Mouse (Mus musculus) heart, postnatal 36 days (tissue): ENCODE results near the gene Klk6. TPM values are rescaled to one million over a fixed set of nuclear protein-coding genes. Genes with fewer than 3 reads are reported as not detected.

Source experiments
- DNase-seq, 2 experiments: peaks; one replicate each; pipeline ENCODE4 v3.0.0; 2021 to 2022
- intact Hi-C: fragments of 180-260 bp; cut with DNase I; formaldehyde crosslinking; loops from one replicate; pipeline ENCODE4 v1.15.1; 2025
- total RNA-seq, 2 experiments: library from RNA; stranded (reverse); gene quantifications; 2 replicates each; pipeline ENCODE4 v1.2.3; 2021

The Klk6 gene
- total RNA-seq = not detected

DNA sequence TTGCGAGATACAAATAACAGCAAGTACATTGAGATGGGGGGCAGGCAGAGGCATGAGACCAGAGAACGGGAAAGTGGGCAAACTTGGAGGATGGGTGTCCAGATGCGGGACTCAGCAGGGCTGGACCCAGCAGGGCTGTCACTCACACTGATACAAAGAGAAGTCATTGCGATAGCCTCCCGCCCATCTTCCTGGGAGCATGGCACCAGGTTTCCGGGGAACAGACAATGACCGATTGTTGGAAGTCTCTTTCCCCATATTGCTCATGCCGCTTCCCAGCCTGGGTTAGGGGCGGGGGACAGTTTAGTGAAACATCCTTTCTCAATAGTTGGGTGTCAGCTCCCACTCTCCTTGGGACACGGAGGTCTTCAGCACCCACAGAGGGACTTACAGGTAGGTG is at the start of gene Klk6:
TSS of gene Klk6 (plus strand) at position 301 of the 400 bp plus-strand sequence.
- DNase-seq = no peak
- intact Hi-C loops = no loop called here

DNA sequence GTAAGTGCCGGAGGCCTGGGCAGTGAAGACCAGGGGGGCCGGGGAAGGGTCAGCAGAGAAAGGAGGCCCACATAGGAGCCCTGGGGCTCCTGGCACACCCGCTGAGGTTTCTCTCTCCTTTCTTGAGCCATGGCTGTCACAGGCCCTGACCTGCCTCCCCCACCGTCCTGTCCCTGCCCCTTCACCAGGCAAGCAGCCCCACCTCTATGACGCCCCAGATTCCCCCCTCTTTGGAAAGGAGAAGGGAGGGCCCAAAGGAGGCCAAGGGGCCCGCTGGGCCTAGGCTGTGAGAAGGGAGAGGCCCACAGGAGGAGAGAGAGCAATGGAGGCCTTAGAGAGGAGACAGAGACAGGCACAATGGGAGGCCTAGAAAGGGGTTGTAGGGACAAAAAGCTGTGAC is 49.5 kb upstream of the Klk6 start:
- no peak for DNase-seq
- intact Hi-C loops = no loop called here

DNA sequence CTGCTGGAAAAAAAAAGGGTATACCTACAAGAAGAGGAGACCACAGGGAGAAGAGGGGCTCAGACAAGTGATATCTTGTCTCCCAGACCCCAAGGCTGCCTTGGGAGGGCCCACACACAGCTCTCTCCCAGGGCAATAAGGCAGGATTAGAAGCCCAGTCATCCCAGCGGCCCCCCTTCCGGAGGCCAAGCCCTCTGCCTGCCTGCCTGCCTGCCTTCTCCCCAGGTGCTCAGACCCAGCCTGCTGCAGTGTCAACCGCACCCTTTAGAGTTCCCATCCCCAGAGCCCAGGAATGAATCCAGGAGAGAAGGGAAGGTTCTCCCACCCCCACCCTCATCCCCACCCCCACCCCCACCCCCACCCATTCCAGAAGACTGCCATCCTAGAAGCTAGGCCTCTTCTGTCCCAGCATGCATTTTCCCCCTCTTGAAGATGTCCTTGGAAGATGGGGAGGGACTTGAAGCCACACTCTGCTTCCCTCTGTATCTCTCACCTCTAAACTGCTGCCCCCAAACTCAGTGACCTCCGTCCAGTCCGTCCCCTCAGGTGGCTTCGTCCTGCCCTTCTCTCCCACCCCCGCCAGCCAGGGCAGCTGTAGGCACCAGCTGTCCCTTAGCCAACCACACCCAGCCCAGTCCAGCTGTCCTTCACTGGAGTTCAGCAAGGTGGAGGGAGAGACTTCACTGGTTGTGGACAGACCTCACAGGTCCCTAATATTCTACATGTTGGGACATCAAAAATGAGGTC is 48.8 kb upstream of the Klk6 start:
- DNase-seq = no peak
- intact Hi-C loops = no loop called here

DNA sequence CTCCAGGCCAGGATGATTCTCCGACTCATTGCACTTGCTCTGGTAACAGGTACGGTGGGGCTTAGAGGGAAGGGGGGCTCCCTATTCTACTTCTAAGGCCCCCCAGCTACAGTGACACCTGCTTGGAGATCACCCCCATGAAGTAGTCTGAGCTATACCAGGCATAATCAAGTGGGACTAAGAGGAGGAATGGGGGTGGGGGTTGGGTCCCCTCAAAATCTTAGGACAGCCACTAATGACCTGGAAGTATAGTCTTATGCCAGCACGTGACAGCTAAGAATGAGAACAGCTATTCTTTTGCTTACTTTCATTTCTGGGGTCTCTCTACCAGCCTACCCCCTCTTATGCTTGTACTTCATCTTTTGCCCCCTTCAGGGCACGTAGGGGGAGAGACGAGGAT is 47.8 kb upstream of the Klk6 start:
- intact Hi-C loops = no loop called here
- DNase-seq = no peak

DNA sequence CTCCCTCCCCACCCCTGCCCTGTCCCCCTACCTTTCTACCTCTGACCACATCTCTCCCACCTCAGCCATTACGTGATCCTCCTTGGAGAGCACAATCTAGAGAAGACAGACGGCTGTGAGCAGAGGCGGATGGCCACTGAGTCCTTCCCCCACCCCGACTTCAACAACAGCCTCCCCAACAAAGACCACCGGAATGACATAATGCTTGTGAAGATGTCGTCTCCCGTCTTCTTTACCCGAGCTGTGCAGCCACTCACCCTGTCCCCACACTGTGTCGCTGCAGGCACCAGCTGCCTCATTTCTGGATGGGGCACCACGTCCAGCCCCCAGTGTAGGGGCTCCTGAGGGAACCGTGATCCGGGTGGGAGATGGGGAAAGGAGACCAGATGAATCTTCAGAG is 46.9 kb upstream of the Klk6 start:
- no peak for DNase-seq
- intact Hi-C loops = no loop called here

DNA sequence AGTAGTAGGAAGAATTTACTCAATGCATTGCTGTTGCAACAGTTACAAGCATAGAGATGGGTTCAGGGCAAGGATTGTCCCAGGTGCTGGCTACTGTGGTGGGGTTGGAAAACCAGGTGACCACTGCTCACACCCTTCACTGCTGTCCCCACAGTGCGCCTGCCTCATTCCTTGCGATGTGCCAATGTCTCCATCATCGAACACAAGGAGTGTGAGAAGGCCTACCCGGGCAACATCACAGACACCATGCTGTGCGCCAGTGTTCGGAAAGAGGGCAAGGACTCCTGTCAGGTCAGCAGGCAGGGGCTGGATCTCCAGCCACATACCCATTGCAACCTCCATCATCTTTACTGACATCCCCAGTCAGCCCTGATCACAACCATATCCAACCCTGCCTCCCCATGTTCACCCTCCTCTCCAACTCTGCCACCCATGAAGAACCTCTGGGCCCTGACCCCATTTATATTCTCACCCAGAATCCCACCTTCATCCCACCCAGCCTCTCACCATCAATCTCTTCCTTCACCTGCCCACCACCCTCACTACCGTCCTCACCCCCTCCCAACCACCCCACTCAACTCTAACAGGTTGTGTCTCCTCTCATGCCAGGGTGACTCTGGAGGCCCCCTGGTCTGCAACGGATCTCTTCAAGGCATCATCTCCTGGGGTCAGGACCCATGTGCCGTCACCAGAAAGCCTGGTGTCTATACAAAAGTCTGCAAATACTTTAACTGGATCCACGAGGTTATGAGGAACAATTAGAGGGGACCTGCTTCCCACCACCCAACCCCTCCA is 45.9 kb upstream of the Klk6 start:
- no peak for DNase-seq
- intact Hi-C loops = no loop called here

DNA sequence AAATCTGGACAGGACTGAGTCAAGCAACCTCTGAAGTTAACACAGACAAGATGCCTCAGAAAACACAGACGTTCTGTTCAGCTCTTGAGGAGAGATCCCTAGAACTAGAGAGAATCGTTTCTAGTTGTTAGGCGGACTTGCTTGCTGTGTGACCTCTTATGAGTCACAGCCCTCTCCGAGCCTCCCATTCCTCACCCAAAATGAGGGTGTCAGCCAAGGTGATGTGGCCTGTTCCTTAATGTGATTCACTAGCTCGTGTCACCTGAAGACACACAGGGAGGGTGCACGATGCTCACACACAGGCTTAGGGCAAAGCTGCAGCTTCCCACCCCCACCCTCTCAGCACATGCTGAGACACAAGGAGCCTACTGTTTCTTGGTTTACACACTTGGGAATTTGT is 44.1 kb upstream of the Klk6 start:
- no peak for DNase-seq
- intact Hi-C loops = loop anchor here (5.0 kb wide), 1 partner anchor 112 kb away; no protein-coding TSS in a partner anchor

DNA sequence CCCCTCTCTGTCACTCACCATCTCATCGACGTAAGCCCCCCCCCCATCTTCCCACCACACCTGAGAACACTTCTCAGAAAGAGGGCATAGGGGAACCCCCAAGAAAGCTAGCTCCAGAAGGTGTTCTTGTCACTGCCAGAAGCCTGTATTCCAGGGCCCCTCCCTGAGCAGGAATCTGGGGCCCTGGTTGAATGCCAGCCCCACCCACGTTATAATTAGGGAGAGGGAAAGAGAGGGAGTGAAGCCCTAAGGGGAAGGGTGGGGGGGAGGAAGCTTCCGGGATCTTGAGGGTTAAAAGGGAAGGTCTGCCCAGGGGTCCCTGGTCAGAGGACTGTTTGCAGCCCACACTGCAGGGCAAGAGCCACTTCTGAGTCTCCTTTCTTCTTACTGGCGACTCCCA is 43.6 kb upstream of the Klk6 start, which contains the start of gene Klk10:
TSS of gene Klk10 (plus strand) at position 290 of the 400 bp plus-strand sequence.
- intact Hi-C loops = loop anchor here (5.0 kb wide), 1 partner anchor 112 kb away; no protein-coding TSS in a partner anchor
- no peak for DNase-seq

DNA sequence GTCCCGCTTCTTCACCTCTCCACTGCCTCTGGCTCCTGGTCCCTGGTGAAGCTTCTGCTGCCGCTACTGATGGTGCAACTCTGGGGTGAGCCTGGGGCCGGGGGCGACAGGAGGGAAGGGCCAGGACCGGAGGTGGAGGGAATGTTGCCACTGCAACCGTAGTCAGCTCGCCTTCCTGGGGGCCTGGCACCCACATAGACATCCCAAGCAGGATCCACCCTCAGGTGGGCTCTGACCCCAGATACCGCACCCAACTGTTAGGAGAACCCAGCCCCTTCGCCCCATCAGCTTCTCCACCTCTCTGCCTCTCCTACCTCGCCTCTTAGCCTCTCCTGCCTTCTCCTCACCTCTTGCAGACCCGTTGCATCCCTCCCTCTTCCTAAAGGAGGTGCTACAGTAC is 42.8 kb upstream of the Klk6 start:
- intact Hi-C loops = loop anchor here (5.0 kb wide), 1 partner anchor 111 kb away; no protein-coding TSS in a partner anchor

DNA sequence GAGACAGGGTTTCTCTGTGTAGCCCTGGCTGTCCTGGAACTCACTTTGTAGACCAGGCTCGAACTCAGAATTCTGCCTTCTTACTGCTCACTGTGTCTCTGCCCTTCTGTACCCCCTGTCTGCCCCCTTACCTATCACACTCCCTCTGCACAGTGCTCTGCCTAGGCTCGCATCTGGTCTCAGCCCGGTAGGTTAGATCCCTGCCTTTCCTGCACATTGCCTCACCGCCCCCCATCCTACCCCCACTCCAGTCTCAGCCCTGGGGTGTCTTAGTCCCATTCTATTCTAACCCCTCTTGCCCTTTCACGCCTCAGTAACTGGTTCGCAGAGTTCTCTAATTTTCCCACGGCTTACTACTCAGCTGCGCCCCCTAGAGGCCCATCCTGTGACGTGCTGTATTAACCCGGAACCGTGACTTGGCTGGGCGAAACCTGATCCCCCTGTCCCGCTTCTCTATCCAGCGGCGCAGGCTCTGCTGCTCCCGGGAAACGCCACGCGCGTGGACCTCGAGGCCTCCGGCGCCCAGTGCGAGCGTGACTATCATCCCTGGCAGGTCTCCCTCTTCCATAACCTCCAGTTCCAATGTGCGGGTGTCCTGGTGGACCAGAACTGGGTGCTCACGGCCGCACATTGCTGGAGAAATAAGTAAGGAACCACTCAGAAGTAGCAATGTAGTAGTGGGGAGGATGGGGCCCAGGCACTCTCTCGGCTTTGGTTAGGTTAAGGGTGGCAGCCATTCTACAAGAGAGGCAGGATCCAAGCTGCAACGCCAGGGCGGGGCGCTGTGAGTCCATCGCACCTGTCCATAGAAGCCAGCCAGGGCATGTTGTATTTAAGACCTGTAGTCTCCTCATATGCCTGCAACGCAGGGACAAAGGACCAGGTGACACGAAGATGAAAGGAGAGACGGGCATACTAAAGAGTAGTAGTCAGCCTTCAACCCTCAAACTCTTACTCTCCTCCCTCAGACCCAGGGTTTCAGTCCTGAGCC is 41.7 kb upstream of the Klk6 start:
- peak; percentile 78 to 89 for DNase-seq
- intact Hi-C loops = loop anchor here (1.0 to 5.0 kb wide), 2 partner anchors 101 to 110 kb away; no protein-coding TSS in a partner anchor

More for the DNA sequence above, 42.8 kb upstream of the Klk6 start:
- no peak for DNase-seq

DNA sequence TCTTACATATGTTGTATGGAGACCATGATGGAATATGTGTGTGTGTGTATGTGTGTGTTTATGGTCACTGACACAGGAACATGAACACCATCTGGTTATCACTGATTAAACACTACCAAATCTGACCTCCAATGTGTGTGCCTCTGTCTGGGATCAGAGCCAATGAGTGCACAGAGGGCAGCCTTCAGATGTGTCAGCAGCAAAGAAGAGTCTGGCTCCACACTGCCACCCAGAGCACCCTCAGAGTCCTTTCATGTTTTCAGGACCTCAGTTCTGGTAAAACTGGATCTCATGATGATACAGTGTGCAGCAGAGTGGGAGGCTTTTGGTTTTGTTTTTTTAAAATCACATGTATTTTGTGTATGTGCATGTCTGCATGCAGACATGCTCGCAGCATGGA is 39.0 kb upstream of the Klk6 start:
- intact Hi-C loops = no loop called here
- no peak for DNase-seq

DNA sequence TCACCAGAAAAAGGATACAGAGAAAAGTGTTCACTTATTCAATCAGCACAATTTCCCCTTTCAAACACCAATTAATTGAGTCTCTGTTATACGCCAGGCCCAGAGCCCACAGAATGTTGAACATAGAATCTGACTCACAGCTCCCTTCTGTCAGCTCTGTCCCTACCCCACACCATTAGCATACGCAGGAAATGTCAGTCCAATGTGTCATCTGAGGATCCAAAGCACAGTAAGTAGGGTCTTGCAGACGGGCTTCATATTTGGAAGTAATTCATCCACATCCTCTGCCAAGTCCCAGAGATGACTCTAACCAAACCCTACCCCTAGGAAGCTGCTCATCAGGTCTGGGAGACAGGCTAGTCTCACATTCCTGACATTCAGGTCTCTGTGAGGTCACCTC is 36.2 kb upstream of the Klk6 start:
- intact Hi-C loops = no loop called here
- no peak for DNase-seq

DNA sequence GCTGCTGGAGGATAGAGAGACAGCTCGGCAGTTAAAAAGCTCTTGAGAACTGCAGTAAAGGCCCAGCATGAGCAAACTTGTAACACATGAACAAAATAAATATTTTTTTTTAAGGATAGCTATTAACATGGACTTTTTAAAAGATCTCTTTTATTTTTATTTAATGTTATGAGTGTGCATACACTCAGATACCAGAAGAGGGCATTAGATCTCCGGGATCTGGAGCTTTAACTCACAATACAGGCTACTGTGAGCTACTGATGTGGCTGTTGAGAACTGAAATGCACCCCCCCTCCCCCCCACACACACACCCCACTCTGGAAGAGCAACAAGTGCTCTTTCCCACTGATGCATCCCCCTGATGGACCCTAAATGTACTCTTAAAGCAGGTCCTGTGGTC is 35.0 kb upstream of the Klk6 start:
- DNase-seq = no peak
- intact Hi-C loops = no loop called here

DNA sequence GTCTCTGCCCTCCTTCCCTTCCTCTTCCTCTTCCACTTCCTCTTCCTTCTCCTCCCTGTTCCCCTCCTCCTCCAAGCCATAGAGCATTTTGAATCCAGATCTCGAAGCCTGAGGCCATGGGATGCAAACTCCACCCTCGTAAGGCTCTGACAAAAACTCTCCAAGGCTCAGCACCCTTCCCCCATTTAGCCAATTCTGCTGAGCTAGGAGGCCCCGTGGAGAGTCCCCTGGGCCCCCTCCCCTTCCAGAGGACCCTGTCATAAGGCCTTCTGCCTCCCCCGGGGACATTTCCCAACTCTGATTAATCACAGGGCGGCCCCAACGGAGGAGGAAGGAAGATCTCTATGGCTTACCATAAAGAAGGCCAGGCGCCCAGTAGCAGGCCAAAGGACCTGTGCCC is 32.7 kb upstream of the Klk6 start, which contains the start of gene Klk9:
TSS of gene Klk9 (plus strand) at position 301 of the 400 bp plus-strand sequence.
- intact Hi-C loops = no loop called here
- no peak for DNase-seq

DNA sequence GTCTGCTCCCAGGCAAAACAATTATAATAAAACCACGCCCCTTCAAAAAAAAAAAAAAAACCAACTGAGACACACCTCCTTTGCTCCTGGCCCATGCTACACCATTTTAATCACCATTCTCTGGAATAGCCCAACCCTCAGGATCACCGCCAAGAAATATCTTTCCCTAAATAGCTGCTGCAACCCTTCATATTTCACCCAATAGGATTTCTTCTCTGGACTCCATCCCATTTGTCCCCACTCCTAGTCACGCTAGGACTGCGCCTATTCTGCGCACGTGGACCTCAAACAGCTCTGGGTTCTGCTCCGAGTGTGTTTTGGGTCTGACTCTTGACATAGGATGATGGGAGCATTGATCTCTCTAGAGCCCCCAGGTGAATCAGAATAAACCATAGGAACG is 27.9 kb upstream of the Klk6 start:
- no peak for DNase-seq
- intact Hi-C loops = no loop called here

DNA sequence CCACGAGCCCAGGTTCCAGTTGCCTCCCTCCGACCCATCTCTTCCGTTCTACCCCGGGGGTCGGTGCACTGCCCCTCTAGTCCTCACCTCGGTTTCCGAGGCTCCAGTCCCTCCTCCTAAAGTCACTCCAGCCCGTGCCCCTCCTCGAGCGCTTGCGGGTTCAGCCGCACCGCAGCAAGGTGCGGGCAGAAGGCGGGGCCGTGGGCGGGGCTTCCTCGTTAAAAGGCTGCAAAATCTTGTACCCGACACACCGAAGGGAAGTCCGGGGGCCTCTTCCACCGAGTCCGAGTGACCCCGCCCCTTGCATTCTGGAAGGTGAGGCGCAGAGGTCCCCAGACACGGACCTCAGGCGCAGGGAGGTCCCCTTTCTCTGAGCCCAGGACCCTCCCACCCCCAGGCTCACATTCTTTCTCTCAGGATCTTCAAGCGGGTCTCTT is 26.9 kb upstream of the Klk6 start, which contains the start of gene Klk8:
TSS of gene Klk8 (plus strand) at position 245 of the 437 bp plus-strand sequence.
- intact Hi-C loops = no loop called here
- DNase-seq = peak; percentile 36 to 45

DNA sequence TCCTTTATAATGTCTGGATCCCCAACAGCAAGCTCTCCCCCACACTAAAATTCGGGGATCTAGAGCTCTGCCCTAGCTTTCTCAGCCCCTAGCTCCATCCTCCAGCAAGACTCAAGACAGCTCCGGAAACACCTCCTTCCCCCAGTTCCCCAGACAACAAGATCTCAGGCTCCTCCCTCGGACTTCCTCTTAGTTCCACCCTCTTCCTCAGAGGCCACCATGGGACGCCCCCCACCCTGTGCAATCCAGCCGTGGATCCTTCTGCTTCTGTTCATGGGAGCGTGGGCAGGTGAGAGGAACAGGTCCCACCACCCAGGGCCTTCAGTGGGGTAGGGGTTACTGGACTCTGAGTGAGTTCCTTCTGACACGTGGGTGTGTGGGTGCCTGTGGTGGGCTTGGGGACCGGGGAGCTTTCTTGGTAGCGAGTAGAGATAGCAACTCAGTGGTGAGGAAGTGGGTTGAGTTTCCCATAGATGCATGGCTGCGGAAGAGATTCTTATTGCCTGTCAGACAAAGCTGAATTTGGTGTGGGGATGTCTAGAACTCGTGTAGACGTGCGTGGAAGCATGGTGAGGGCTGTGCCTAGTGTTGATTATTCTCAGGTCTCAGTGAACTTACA is 26.3 kb upstream of the Klk6 start:
- DNase-seq = peak in 1 of 2 experiments; percentile 34
- intact Hi-C loops = no loop called here

DNA sequence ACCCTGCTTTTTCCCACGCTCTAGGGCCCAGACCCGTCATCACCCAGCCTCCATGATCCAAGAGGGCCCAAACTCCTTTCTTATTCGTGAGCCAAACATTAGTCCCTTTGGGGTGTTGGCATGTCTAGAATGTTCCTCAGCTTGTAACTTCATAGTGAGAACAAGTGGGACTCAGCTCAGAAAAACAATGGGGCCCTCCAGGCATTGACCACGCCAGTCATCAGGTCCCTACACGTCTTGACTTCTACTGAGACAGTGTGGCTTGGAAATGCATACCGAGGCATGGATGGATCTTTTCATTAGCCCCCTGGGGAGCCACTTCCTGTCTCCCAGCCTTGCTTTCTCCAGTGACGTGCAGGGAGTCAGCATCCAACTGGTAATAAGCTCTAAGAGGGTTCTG is 24.4 kb upstream of the Klk6 start:
- no peak for DNase-seq
- intact Hi-C loops = no loop called here

DNA sequence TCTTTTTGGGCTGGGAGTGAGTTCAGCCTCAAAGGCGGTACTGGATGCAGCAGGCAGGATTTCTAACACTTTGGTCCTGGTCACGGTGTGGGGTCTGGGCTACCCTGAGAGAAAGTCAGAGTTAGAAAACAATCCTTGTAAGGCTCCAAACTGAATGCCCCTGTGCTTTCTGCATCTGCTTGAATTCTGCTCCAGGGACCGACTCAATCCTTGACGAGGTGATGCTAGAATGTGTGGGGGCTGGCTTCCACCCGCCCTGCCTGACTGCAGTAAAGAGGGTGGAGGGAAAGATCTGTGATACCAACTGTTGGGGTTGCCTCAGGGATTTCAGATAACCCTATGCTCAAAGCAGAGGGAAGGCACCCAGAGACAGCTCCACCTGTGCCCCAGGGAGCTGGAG is 13.3 kb upstream of the Klk6 start, which contains the start of gene Klk7:
TSS of gene Klk7 (plus strand) at position 301 of the 400 bp plus-strand sequence.
- intact Hi-C loops = no loop called here
- no peak for DNase-seq

DNA sequence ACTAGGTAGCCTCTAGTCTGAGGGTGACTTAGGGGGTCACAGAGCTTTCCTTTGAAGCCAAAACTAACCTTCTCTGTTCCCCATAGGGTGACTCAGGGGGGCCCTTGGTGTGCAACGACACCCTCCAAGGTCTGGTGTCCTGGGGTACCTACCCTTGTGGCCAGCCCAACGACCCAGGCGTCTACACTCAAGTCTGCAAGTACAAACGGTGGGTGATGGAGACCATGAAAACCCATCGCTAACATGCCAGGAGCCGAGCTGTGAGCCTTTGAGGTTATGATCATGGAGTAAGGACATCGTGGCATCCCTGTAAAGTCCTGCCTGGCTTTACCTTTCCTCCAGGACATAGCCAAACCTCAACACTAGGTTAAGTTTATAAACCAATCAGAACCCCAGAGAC is 9.1 kb upstream of the Klk6 start:
- DNase-seq = no peak
- intact Hi-C loops = no loop called here
